Mouse (Mus musculus) spleen, postnatal 36 days (tissue): ENCODE results near the gene Dbndd2.

Experiments used
- DNase-seq, 2 experiments: peaks; one replicate each; pipeline ENCODE4 v3.0.0; 2022; ENCODE audit warnings: low spot score in 2 of 2, mixed read lengths in 1 of 2

Gene Dbndd2

DNA sequence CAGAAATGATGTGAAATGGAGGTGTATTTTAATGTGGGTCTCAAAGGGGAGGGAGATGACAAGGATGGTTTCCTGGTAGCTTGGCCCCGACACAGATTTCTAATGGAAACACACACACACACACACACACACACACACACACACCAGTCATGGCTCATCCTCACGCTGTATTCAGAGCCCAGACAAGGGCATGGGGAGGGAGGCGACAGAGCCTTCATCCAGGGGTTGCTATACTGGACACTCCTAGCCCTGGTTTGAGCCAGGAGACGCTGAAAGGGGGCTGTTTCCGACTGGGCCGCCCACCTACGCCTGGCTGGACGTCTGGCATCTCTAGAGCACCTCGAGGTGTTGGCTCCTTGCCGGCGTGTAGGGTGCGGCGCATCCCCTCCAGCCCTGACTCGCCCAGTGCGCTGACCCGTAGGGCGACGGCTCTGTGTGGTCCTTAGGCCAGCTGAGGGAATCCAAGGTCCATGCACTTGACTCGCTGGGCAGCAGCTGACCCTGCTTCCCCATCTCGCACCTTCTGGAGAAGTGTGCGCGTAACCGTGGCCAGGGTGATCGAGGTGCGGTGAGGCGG, at the start of gene Dbndd2:
TSS of gene Dbndd2 (plus strand) at position 426 of the 577 bp plus-strand sequence.
- no peak for DNase-seq

DNA sequence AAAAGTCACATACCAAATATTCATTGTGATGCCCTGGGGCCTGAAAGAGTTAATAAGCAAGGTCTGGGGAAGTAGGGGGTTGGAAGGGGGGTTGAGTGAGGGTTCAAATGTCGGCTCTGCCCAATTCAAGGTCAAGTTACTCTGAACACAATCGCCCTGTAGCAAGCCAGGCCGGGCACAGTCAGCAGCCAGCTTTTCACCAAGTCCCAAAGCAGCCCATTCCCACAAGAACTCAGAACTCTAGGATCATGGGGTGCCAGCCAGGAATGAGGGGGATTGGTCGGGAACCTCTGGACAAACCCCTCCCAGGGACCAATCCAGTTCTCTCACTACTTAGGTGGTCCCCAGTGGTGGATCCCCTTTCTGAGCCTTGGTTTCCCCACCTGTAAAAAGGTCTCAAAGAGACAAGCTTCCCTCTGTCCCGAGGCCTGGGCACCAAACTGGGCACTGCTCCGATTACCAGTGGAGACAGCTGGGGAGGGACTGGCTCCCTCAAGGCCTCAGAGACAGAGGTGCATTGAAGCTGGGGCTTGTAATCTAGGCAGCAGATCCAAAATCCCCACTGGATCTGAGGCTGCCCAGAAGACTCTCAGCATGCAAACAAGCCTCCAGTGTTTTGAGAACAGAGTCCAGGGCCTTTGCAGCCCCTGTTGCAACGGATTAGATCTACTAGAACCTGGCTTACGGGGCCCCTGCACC, 49.5 kb upstream of the Dbndd2 start:
- DNase-seq = no peak

DNA sequence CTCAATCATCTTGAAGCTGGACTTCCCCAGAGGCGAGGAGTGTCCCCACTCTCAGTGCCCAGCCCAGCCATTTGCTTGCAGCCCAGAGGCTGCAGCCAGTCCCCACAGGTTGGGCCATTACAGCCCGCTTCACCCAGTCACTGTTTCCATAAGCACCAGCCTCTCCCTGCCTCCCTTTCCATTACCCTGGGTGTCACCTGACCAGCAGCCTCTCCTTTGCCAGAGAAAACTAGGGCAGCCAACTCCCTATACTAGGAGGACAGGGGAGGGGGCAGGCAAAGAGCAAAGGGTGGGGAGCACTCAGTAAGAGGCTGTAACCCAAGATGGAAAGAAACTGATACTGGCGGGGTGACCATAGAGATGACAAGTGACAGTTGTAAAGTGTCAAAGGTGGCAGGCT, 48.9 kb upstream of the Dbndd2 start:
- no peak for DNase-seq

DNA sequence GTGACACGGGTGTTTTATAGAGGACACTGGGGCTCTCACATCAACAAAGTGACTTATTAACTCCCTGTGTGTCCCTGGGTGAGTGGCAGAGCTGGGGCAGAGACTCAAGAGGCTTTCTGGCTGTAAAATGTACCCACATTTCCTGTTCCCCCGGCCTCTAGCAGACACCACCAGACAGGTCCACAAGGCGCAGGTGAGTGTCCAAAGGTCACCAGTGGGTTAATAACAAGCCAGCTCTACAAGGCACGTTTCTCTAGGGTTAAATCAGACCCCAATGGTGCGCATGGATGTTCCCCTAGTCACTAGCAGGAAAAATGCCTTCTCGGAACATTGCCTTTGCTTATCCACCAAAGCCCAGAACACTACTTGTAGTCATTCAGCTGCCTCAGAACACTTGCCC, 48.2 kb upstream of the Dbndd2 start:
- no peak for DNase-seq

DNA sequence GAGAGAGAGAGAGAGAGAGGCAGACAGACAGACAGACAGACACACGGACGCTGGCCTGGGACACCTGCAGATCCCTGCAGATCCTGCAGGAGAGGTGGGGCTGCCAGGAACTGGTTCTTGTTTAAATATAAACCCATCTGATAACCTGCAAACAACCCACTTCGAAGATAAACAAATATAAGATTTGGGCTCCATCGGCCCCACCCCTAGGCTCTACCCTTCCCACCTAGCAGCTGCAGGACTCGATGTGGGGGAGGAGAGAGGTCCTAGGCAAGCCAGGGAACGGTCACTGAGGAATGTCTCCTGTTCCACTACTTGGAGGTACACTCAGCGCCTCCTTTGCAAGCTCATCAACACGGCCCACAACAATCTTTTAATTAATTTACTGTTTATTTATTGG, 47.6 kb upstream of the Dbndd2 start:
- no peak for DNase-seq

DNA sequence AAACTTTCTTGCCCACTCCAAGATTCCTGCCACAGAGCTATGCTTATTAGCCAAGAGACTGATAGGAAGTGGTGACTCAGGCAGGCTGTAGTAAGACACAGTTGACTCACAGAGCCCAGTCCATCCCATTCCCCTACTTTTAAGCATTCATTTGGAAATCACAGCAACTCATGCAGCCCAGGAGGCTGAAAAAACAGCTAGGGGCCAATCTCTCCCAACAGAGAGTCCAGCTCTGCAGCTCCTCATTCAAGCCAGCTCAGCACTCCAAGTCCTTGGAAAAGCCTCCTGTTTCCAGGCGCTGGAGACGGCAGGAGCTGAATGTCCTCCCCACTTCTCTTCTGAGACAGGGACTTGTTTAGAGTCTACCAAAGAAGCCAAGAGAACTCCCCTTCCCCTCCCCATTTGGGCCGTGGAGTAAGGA, 46.9 kb upstream of the Dbndd2 start:
- DNase-seq = no peak

DNA sequence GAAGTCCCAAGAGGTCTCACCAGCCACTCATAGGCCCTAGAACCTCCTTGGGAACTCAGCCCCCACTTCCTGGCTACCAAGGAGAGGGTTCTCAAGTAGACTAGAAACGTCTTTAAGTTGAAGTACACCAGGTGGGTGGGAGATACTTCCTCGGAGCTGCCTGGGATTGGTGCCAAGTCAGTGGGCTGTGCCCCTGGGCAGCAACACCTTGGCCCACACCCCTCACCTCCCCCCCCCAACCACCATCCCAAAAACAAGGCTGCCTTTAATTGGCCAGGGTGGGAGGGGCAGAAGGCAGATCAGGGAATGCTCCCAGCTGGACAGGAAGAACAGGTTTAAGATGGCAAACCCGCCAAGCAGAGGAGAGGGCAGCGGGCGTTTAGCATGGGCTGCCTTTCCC, 45.6 kb upstream of the Dbndd2 start:
- DNase-seq = no peak

DNA sequence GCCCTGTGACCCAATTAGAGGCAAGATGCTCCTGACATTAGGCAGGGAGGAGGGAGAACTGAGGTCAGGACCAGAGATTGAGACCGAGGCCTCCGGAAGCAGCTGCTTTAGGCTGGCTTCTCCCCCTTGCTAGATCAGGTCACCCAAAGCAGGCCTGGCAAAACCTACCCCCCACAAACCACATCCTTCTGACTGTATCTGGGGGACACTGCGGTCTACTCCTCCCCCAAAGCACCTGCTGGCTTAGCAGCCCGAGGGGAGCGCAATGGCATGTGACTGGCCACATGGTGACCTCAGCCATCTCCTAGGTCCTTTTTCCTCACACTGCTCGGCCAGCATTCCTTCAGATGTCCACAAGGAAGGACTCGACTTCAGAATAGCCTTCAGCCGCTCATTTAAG, 44.8 kb upstream of the Dbndd2 start:
- DNase-seq = peak; percentile 89 to 91

DNA sequence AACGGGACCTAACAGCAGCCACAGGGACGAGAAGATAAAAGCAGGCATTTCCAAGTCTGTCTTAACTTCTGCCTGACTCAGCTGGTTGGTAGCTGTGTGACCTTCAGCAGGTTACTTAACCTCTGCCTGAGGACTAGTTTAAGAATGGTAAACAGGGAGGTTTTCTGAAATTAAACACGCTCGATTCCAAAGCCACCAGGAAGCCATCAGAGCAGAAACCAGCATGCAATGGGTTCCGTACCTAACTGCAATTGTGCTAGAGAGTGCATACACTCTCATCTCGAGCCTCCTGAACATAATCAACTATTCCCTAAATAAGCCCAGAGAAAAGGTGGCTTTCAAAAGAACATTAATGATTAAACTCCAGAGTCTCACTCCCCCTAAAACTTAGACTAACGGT, 44.2 kb upstream of the Dbndd2 start:
- DNase-seq = no peak

DNA sequence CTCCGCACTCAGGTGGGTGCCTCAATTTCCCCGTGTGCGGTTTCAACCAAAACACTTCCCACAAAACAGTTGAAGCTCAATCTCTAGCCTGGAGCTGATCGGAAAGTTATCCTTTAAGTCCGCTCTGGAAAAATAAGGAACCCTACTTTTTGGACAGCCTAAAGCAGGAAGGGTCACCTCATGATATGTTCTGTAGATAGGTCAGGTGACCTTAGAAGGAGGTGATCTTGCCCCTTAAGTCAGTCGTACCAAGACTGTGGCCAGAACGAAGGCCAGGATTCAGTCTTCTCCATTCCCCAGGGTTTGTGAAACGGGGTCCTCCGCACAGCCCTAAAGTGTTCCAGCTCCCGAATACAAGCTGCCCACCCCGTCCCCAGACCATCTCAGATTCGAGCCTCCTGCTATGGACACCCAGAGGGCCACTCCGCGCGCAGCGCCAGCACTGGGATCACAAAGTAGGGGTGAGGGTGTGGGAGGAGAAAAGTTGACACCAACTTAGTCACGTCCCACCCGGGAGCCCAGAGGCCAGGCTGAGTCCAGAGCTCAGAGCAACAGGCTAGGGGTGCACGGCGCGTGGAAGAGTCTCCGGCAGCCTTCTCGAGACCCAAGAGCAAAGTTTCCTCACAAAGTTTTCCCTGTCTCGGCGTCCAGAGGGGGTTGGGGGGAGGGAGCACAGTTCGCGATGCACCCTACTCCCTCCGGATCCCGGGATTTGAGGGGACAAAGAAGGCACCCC, 43.4 kb upstream of the Dbndd2 start:
- DNase-seq = peak; percentile 20 to 26

DNA sequence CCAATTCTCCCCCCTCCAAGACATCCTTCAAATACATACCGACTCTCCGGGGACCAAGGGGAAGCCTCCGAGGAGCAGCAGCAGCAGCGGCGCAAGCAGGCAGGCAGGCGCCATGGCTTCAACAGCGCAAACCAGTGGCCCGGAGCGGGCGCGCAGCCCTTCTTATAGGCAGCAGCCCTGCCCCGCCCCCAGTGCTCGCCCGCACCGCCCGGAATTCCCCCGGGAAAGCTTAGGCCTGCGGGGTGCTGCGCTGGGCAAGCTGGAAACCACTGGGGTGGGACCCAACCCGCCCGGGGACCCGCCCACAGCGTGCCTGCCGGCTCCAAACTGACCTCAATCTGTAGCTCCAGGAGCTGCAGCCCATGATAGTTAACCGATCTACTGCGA, 42.9 kb upstream of the Dbndd2 start:
- peak; percentile 83 to 85 for DNase-seq

DNA sequence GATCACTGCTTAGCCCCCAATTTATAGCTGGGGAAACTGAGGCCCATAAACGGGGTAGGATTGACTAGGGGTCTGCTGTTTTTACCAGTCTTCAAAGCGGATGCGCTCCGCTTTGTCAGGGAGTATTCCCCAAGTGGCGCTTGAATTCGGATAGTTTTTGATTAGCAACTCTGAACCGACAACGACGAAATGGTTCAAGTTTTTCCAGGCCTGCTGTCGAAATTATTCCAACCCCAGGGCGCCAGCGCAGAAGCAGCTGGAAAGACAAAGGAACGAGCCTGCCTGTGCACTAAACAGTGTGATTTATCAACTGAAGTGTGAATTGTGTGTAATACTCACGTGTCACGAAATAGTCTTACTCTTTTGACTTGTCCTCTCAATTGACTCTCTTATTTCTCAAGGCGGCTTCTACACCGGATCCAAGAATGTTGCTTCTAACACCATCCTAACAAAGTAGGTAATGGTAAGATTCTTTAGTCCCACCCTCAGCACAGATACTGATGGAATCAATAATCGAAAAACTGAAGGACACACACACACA, 42.4 kb upstream of the Dbndd2 start, which contains the start of gene Sdc4:
TSS of gene Sdc4 (minus strand) at position 428 of the 541 bp plus-strand sequence.
- no peak for DNase-seq

DNA sequence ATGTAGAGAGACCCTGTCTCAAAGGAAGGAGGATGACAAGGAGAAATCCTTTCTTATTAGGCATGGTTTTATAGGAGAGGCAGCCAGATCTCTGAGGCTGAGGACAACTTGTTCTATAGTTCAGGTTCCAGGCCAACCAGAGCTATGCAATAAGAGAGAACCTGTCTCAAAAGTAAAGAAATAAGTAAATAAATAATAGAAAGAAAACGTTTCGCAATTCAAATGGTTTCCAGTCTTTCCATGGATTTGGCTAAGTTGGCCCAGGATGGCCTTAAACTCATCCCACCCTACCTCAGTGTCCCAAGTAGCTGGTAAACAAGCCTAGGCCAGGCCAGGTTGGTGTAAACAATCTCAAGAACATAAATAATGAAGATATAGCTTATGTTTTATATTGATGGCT, 41.2 kb upstream of the Dbndd2 start:
- no peak for DNase-seq

DNA sequence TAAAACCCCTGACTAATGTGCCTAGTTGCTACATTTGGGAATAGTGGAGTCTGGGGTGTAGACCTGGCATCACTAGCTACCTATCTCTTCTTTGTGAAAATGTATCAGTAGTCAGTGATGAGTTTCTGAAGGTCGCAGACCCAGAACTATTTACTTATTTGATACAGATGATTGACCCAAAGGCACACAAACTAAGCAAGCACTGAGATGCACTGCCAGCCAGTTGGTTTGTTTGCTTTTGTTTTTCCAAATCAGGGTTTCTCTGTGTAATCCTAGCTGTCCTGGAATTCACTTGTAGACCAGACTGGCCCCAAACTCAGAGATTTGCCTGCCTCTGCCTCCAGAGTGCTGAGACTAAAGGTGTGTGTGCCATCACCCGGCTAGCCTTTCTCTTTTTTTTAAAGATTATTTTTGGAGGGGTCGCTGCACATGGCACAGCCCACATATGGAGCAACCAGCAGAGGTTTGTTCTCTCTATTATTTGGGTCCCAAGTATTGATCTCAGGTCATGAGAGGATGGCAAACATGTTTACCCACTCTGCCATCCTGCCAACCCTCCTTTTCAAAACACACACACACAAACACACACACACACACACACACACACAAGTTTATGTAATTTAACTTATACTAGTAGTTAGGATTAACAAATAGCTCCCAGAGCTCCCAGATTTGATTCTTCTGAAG, 40.4 kb upstream of the Dbndd2 start:
- DNase-seq = no peak

DNA sequence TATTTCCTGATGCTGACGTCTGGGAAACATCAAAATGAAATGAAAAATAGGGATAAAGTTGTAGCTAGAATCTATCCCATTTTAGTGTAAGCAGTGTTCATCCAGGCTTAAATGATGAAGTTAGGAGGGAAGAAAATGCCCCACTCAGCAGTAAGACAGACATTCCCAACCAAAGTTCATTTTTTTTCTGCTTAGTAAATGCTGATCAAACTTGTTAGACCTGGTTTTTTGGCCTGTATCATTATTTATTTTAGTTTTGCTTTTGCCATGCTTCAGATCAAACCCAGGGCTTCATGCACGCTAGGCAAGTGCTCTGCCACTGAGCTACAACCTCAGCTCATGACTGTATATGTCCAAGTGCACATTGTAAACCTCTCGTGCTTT, 39.8 kb upstream of the Dbndd2 start:
- no peak for DNase-seq

DNA sequence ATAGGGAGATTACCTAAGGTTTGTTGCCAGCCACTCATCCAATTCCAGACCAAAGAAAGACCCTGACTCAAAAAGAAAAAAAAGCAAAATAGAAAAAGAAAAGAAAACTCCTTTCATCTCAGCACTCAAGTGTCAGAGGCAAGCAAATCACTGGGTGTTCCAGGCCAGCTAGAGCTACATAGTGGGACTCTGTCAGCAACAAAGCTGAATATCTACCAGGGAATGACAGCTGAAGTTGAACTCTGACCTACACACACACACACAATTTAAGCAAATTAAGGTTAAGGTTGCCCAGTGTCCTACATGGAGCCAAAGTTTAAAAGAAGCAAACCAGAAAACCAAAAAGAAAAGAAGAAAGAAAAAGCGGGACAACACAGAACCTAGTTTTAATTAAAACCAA, 37.8 kb upstream of the Dbndd2 start:
- DNase-seq = no peak

DNA sequence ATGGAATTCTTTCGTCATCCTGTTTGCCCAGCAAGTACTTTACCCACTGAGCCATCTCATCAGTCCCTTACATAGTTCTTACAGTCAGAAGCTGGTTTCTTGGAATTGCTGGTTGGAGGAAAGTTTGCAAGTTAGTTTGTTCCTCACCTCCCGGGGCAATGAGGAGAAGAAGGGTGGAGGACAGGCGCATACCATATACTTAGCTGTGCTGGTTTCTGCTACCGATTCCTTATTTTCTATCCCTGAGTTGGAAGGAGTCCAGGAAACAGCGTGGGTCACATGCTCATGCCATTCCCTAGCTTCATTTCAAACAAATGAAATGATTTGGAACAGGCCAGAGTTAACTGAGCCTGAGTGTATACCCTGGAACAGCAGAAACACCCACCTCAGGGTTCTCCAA, 37.0 kb upstream of the Dbndd2 start:
- no peak for DNase-seq

DNA sequence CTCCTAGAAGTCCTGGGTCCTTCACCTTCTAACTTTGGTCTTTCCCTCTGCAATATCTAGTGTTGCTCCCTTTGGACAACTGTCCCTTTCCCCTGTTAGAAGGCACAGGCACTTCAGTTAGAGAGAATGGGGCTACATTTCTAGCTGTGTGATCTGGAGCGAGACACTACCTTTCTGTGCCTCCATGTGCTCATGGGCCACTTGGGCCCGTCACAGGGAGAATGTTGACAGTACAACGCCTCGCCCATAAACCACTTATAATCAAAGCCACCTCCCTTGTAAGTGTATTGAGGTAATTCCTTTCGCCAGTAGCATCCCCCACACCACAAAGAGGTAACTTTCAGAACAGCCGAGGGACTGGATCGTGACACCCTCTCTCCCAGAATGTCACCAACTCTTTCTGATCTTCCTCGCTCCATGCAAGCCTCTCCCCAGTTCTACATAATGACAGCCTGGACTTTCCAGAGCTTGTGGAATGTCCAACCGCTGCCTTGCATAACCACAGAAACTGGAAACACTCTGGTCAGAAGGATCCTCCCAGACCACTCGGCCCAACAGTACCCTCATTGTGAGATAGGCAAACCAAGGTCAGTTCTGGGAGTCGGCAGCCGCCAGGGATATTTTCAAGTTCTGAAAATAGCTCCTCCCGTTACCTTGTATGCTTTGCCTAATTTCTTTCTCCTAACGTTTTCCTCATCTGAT, 36.4 kb upstream of the Dbndd2 start:
- no peak for DNase-seq

DNA sequence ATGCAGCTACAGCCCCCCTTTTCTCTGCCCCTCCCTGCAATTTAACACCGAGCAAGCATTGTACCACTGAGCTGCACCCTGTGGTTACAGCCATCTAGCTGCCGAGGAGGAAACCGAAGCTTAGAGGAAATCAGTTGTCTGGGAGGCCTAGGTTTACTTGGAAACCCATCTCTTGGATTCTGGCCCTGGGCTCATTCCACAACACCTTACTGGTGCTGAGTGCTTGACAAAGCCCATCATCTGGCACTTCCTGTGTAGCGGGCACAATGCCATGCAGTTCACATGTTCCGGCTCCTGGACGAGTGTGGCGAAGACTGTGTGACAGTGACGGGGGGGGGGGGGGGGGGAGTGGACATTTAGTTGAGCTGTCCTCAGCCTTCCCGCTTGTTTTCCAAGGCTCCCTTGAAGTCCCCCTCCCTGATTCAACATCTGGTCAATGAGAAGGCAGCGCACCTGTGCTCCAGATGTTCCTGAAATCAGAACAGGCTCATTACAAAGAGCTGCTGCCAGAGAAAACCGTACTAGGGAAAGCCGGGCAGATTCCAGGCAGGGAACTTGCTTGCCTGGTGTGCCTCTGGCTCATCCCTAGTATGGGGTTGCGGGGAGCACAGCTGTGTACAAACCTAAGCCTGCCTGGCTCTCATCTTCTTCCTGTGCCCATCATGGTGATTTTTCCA, 33.8 kb upstream of the Dbndd2 start:
- no peak for DNase-seq

DNA sequence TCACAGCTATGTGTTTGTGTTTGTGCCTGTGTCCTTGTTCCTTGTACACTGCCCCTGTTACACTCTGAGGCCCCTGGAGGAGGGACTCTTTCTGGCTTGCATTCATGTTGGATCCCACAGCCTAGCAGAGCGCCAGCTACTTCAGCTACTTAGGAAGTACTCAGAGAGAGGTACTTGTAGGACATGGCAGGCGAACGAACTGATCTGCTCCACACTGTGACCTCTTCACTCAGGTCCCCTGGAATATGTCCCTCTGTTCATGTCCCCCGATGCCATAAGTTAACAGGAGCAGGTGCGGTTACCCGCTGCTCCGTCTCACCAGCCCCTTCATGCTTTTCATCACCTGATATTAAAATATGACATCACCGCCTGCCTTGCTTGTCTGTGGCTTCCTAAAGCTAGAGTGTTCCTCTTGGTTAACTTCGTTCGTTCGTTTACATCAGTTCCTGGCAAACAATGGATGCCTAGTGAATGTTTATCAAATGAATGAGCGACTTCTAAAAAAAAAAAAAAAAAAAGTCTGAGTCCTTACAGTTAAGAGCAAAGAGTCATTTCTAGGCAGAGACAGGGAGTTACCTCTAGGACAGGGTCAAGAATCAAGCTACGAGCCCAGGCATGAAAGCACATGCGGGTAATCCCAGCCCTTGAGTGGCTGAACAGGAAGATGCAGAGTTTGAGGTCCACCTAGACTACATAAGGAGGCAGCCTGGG, 32.7 kb upstream of the Dbndd2 start:
- DNase-seq = no peak
